Mouse (Mus musculus) cerebral cortex, adult 2 months (tissue): ENCODE data around the gene Prh1.

Source experiments
- WGBS: fragments of 180-500 bp; shearing (Covaris S2); methylation state at CpG from one replicate; pipeline ENCODE4 v1.1.7; 2018; 5-methylcytosine and 5-hydroxymethylcytosine counted together

Prh1 gene

GRCm38 (mm10) chr6:132569509-132569908 is at the start of gene Prh1:
Gene Prh1, plus strand, starts transcription at chr6:132569809.
- 79% methylated on average over 1 of the region's 1 CpGs for WGBS

GRCm38 (mm10) chr6:132595613-132596012 is 26.0 kb downstream of the Prh1 start, which contains the start of gene Prp2:
Gene Prp2, plus strand, starts transcription at chr6:132595913.
- 72% methylated on average over 2 of the region's 2 CpGs for WGBS
